Mouse (Mus musculus): ENCODE results near the gene Srrt. TPM values are rescaled to one million over a fixed set of nuclear protein-coding genes. Genes with fewer than 3 reads are reported as not detected.

The Srrt gene
- polyA plus RNA-seq, 1 experiment = 461 TPM

DNA sequence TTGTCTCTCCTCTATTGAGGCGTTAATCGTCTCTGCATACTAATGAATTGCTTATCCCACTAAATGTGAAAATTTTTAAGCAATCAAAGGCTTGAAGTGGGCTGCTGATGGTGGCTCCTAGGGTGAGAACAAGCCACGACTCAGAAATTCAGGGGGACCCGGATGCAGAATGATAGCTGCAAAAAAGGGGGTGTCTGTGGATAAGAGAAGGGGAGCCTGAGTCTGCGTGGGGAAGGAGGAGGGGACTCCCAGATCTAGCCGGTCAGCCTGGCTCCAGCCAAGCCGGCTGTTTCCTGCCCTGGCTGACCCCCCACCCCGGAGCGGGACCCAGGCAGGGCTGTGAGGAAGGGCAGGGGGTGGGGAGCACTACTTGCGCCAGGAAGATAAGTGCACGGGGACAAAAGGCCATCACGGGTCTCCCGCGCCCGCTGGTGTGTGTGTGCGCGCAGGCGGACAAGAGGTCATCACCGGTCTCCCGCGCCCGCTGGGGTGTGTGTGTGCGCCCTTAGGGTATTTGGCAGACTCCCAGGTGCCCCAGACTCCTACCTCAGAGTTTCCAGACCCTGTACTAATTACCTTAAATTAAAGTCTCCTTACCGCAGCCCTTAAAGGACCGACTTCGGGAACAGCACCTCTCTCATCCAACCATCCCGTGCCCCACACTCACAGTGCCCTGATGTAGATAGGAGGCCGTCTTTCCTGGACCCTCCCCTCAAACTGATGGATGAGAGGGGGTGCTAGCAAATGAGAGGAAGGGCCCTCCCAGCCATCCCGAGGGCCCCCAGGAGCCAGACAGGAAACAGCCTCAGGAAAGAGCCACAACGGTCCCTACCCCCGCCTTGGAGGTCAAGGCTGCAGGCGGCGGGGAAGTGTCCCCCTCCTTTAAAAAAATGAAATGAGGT lies 41.3 kb upstream of the Srrt start:
- WGBS = 4% methylated on average over 33 of the region's 33 CpGs
- Histone ChIP-seq H3K4me1 (ENCODE audit: control insufficient read depth, insufficient read depth, low read length) (no peaks in the 10 kb centered on the region; the same call in 1 of the 2 replicates), H3K27ac (ENCODE audit: control insufficient read depth, insufficient read depth, low read depth, low read length, poor library complexity) (no peak overlapping the region), H3K4me3 (replicated peaks; ENCODE audit: control insufficient read depth, low read depth, low read length) (no peak overlapping the region)
- no peak for TF ChIP-seq CTCF (IDR thresholded peaks at IDR 0.05; ENCODE audit: control insufficient read depth, insufficient read depth, low read length)
- no peak for TF ChIP-seq POLR2A (IDR thresholded peaks at IDR 0.05; ENCODE audit: borderline replicate concordance, control insufficient read depth, low read depth, low read length)

DNA sequence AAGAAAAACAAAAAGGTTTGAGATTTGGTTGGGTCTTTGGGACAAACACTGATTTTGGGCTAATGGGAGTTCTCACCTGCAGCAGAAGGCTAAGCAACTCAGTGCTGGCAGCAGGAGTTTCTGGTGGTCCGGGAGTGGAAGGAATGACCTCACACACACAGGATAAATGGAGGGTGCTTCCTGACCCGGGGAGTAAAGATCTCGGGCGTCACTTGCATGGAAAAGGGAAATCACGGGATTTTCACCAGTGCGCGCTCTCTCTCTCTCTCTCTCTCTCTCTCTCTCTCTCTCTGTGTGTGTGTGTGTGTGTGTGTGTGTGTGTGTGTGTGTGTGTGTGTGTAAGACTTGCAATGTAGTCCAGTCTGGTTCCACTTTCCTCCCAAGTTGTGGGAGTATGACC lies 40.4 kb upstream of the Srrt start:
- H3K4me3 ChIP-seq (replicated peaks; ENCODE audit: control insufficient read depth, low read depth, low read length) = no peak overlapping the region
- TF ChIP-seq POLR2A (IDR thresholded peaks at IDR 0.05; ENCODE audit: borderline replicate concordance, control insufficient read depth, low read depth, low read length) = no peak
- H3K27ac ChIP-seq (ENCODE audit: control insufficient read depth, insufficient read depth, low read depth, low read length, poor library complexity) = no peak overlapping the region
- 66% methylated on average over 7 of the region's 7 CpGs for WGBS
- H3K4me1 ChIP-seq (ENCODE audit: control insufficient read depth, insufficient read depth, low read length) = no peaks in the 10 kb centered on the region; the same call in 1 of the 2 replicates

DNA sequence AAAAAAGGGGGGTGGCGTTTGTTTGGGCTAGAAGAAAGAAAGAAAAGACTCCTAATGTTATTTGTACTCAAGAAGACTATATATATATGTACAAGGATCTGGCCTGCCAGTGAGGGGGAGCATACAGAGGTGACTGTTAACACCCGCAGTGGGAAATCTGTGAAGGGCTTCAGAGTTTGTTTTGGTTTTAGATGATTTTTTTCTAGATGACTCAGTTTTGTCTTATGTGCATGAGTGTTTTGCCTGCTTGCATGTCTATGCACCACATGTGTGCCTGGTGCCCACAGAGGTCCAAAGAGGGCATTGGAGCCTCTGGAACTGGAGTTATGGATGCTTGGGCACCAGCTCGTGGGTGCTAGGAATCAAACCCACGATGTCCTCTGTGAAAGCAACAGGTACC lies 39.5 kb upstream of the Srrt start:
- WGBS = 76% methylated on average over 4 of the region's 4 CpGs
- Histone ChIP-seq H3K4me1 (ENCODE audit: control insufficient read depth, insufficient read depth, low read length) (no peaks in the 10 kb centered on the region; the same call in 1 of the 2 replicates), H3K4me3 (replicated peaks; ENCODE audit: control insufficient read depth, low read depth, low read length) (no peak overlapping the region), H3K27ac (ENCODE audit: control insufficient read depth, insufficient read depth, low read depth, low read length, poor library complexity) (no peak overlapping the region)
- TF ChIP-seq CTCF (IDR thresholded peaks at IDR 0.05; ENCODE audit: control insufficient read depth, insufficient read depth, low read length) (no peak), POLR2A (IDR thresholded peaks at IDR 0.05; ENCODE audit: borderline replicate concordance, control insufficient read depth, low read depth, low read length) (no peak)

DNA sequence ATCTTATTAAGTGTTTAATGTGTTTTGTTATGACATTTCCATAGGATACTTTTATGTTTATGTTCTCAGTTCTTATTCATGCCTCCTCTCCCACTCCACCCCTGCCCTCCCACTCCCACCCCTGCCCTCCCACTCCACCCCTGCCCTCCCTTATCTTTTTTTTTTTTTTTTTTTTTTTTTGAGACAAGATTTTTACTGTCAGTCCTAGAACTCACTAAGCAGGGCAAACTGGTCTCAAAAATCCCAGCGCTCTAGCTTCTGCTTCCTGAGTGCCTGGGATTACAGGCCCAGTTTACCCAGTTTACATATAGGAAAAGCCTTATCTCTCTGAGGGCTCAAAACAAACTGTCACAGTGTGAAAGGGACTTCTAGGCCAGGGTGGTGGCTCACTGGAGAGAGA lies 38.9 kb upstream of the Srrt start:
- 79% methylated on average over 1 of the region's 1 CpGs for WGBS
- no peak overlapping the region for H3K4me3 ChIP-seq (replicated peaks; ENCODE audit: control insufficient read depth, low read depth, low read length)
- no peak for TF ChIP-seq CTCF (IDR thresholded peaks at IDR 0.05; ENCODE audit: control insufficient read depth, insufficient read depth, low read length)
- no peak for TF ChIP-seq POLR2A (IDR thresholded peaks at IDR 0.05; ENCODE audit: borderline replicate concordance, control insufficient read depth, low read depth, low read length)
- no peaks in the 10 kb centered on the region; the same call in 1 of the 2 replicates for H3K4me1 ChIP-seq (ENCODE audit: control insufficient read depth, insufficient read depth, low read length)
- H3K27ac ChIP-seq (ENCODE audit: control insufficient read depth, insufficient read depth, low read depth, low read length, poor library complexity) = no peak overlapping the region

DNA sequence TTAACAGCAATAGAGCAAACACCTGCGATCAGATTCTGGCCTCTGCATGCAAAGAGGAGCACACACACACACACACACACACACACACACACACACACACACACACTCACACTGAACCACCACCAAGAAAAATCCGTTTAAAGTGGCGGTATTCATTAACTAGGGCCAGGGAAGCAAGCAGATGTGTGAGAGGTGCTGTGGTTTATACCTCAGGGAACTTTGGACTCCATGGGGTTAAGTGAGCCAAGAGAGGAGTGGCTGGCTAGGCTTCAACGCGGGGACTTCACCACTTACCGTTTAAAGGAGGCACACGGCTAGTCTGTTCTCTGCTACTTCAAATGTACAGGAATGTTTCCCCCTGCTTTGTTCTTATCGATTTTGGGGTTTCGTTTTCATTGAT lies 38.3 kb upstream of the Srrt start:
- Histone ChIP-seq H3K4me3 (replicated peaks; ENCODE audit: control insufficient read depth, low read depth, low read length) (no peak overlapping the region), H3K4me1 (ENCODE audit: control insufficient read depth, insufficient read depth, low read length) (no peaks in the 10 kb centered on the region; the same call in 1 of the 2 replicates), H3K27ac (ENCODE audit: control insufficient read depth, insufficient read depth, low read depth, low read length, poor library complexity) (no peak overlapping the region)
- WGBS = 16% methylated on average over 9 of the region's 9 CpGs
- TF ChIP-seq CTCF (IDR thresholded peaks at IDR 0.05; ENCODE audit: control insufficient read depth, insufficient read depth, low read length) = no peak
- TF ChIP-seq POLR2A (IDR thresholded peaks at IDR 0.05; ENCODE audit: borderline replicate concordance, control insufficient read depth, low read depth, low read length) = no peak

DNA sequence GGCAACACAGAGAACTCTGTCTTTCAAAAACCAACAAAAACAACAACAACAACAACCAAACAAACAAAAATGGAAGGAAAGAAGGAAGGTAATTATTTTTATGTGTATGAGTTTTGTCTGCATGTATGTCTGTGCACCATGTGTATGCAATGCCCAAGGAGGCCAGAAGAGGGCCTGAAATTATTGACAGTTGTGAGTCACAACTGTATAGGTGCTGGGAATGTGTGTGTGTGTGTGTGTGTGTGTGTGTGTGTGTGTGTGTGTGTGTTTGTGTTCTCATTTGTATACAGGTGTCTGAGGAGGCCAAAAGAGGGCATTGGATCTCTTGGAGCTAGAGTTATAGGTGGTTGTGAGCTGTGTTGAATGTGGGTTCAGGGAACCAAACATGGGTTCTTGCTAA lies 36.4 kb upstream of the Srrt start:
- H3K4me3 ChIP-seq (replicated peaks; ENCODE audit: control insufficient read depth, low read depth, low read length) = no peak overlapping the region
- peaks cover 3% of the 10 kb centered on the region; the same call in 1 of the 2 replicates for H3K4me1 ChIP-seq (ENCODE audit: control insufficient read depth, insufficient read depth, low read length)
- no peak overlapping the region for H3K27ac ChIP-seq (ENCODE audit: control insufficient read depth, insufficient read depth, low read depth, low read length, poor library complexity)
- no peak for TF ChIP-seq CTCF (IDR thresholded peaks at IDR 0.05; ENCODE audit: control insufficient read depth, insufficient read depth, low read length)
- TF ChIP-seq POLR2A (IDR thresholded peaks at IDR 0.05; ENCODE audit: borderline replicate concordance, control insufficient read depth, low read depth, low read length) = no peak

DNA sequence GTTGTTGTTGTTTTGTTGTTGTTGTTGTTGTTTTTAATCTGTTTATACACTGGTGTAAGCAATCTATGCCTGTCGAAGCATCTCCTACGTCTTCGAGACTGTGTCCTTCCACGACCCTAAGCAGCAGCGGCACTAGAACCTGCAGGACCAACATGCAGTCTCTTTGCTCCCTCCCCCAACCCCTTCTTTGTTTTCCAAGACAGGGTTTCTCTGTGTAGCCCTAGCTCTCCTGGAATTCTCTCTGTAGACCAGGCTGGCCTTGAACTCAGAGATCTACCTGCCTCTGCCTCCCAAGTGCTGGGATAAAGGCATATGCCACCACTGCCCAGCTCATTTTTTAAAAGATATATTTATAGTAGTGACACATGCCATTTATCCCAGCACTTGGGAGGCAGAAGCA lies 35.9 kb upstream of the Srrt start:
- 89% methylated on average over 5 of the region's 5 CpGs for WGBS
- Histone ChIP-seq H3K4me3 (replicated peaks; ENCODE audit: control insufficient read depth, low read depth, low read length) (no peak overlapping the region), H3K4me1 (ENCODE audit: control insufficient read depth, insufficient read depth, low read length) (peaks cover 3% of the 10 kb centered on the region; the same call in 1 of the 2 replicates), H3K27ac (ENCODE audit: control insufficient read depth, insufficient read depth, low read depth, low read length, poor library complexity) (no peak overlapping the region)
- TF ChIP-seq CTCF (IDR thresholded peaks at IDR 0.05; ENCODE audit: control insufficient read depth, insufficient read depth, low read length) (no peak), POLR2A (IDR thresholded peaks at IDR 0.05; ENCODE audit: borderline replicate concordance, control insufficient read depth, low read depth, low read length) (no peak)

DNA sequence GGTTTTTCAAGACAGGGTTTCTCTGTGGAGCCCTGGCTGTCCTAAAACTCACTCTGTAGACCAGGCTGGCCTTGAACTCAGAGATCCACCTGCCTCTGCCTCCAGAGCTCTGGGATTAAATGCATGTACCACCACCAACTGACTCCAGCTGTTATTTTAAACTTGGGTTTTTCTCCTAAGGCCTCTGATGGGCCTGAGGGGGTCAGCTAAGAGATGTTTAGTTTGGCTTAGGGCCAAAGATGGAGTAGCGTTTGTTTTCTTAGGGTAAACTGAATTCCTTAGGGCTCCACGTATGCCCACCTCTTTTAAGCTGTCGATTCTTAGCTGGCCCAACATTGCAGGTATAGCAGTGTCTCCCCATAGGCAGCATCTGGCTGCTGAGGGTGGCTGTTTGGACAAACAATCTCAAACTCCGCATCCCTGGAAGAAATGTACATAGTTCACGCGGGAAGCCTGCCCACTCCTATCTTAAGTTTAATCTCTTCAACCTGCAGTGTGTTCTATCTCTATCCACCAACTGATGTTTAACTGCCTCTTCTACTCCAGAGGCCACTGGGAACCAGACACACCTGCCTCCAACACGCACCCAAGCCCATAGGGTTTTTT lies 35.0 kb upstream of the Srrt start:
- no peak overlapping the region for H3K4me3 ChIP-seq (replicated peaks; ENCODE audit: control insufficient read depth, low read depth, low read length)
- WGBS = 78% methylated on average over 7 of the region's 7 CpGs
- H3K4me1 ChIP-seq (ENCODE audit: control insufficient read depth, insufficient read depth, low read length) = peaks cover 3% of the 10 kb centered on the region; the same call in 1 of the 2 replicates
- TF ChIP-seq CTCF (IDR thresholded peaks at IDR 0.05; ENCODE audit: control insufficient read depth, insufficient read depth, low read length) (no peak), POLR2A (IDR thresholded peaks at IDR 0.05; ENCODE audit: borderline replicate concordance, control insufficient read depth, low read depth, low read length) (no peak)
- no peak overlapping the region for H3K27ac ChIP-seq (ENCODE audit: control insufficient read depth, insufficient read depth, low read depth, low read length, poor library complexity)

Measured in bone marrow, adult 2 months (tissue).